Mouse (Mus musculus): ENCODE data around the gene Tmem235. TPM values are rescaled to one million over a fixed set of nuclear protein-coding genes. Genes with fewer than 3 reads are reported as not detected.

Tmem235 gene
- polyA plus RNA-seq, 1 experiment from 2014 or later: not detected

- Histone ChIP-seq H3K27me3 (no peaks in the 10 kb centered on the region), H3K9ac (no peak overlapping the region), H3K36me3 (no peaks in the 10 kb centered on the region), H3K4me2 (no peak overlapping the region), H3K4me3 (no peak overlapping the region), H3K27ac (no peak overlapping the region), H3K9me3 (no peaks in the 10 kb centered on the region), H3K4me1 (peaks cover 51% of the 10 kb centered on the region)
- WGBS: 29% methylated on average over 5 of the region's 5 CpGs
- ATAC-seq (ENCODE audit: borderline replicate concordance, extremely low read depth, low FRiP score, low TSS enrichment): no peak
Observed at GRCm38 (mm10) chr11:117886000-117886399, 25.4 kb downstream of the Tmem235 start.

- no peak for ATAC-seq (ENCODE audit: borderline replicate concordance, extremely low read depth, low FRiP score, low TSS enrichment)
- peaks cover 36% of the 10 kb centered on the region for H3K4me1 ChIP-seq
- no peaks in the 10 kb centered on the region for H3K36me3 ChIP-seq
- WGBS: 28% methylated on average over 20 of the region's 20 CpGs
- no peak overlapping the region for H3K4me3 ChIP-seq
- H3K4me2 ChIP-seq: peak overlapping the region; percentile 55
- H3K27ac ChIP-seq: no peak overlapping the region
- no peak overlapping the region for H3K9ac ChIP-seq
- no peaks in the 10 kb centered on the region for H3K27me3 ChIP-seq
- H3K9me3 ChIP-seq: no peaks in the 10 kb centered on the region
Observed at GRCm38 (mm10) chr11:117888168-117888852, 27.8 kb downstream of the Tmem235 start.

GRCm38 (mm10) chr11:117888853-117889822 lies 28.6 kb downstream of the Tmem235 start:
- H3K9ac ChIP-seq: peak overlapping the region; percentile 37
- H3K4me2 ChIP-seq: peak overlapping the region; percentile 55
- 12% methylated on average over 33 of the region's 33 CpGs for WGBS
- H3K36me3 ChIP-seq: no peaks in the 10 kb centered on the region
- H3K27ac ChIP-seq: 0 out of 2 replicates have a peak overlapping the region, but pooled peaks have one; percentile 16
- no peaks in the 10 kb centered on the region for H3K9me3 ChIP-seq
- no peaks in the 10 kb centered on the region for H3K27me3 ChIP-seq
- peaks cover 36% of the 10 kb centered on the region for H3K4me1 ChIP-seq
- H3K4me3 ChIP-seq: peak overlapping the region; percentile 17
- ATAC-seq (ENCODE audit: borderline replicate concordance, extremely low read depth, low FRiP score, low TSS enrichment): peak; percentile 27; the same call in 1 of the 2 replicates

- H3K4me1 ChIP-seq: peaks cover 36% of the 10 kb centered on the region
- H3K9me3 ChIP-seq: no peaks in the 10 kb centered on the region
- H3K9ac ChIP-seq: peak overlapping the region; percentile 37
- H3K27me3 ChIP-seq: no peaks in the 10 kb centered on the region
- 19% methylated on average over 11 of the region's 11 CpGs for WGBS
- 0 out of 2 replicates have a peak overlapping the region, but pooled peaks have one; percentile 16 for H3K27ac ChIP-seq
- ATAC-seq (ENCODE audit: borderline replicate concordance, extremely low read depth, low FRiP score, low TSS enrichment): 0 out of 2 replicates have a peak, but pooled peaks have one; percentile 20
- peak overlapping the region; percentile 55 for H3K4me2 ChIP-seq
- H3K4me3 ChIP-seq: peak overlapping the region; percentile 17; the same call in 1 of the 2 replicates
- no peaks in the 10 kb centered on the region for H3K36me3 ChIP-seq
Observed at GRCm38 (mm10) chr11:117889887-117890340, 29.4 kb downstream of the Tmem235 start.

GRCm38 (mm10) chr11:117890519-117891282 lies 30.1 kb downstream of the Tmem235 start:
- Histone ChIP-seq H3K27ac (no peak overlapping the region), H3K4me2 (no peak overlapping the region), H3K27me3 (no peaks in the 10 kb centered on the region), H3K36me3 (no peaks in the 10 kb centered on the region), H3K4me1 (peaks cover 36% of the 10 kb centered on the region), H3K9ac (no peak overlapping the region), H3K9me3 (no peaks in the 10 kb centered on the region), H3K4me3 (no peak overlapping the region)
- 26% methylated on average over 13 of the region's 13 CpGs for WGBS
- peak; percentile 36; the same call in 1 of the 2 replicates for ATAC-seq (ENCODE audit: borderline replicate concordance, extremely low read depth, low FRiP score, low TSS enrichment)

GRCm38 (mm10) chr11:117891581-117892175 lies 31.1 kb downstream of the Tmem235 start:
- Histone ChIP-seq H3K4me2 (no peak overlapping the region), H3K9me3 (no peaks in the 10 kb centered on the region), H3K27ac (no peak overlapping the region), H3K9ac (no peak overlapping the region), H3K36me3 (no peaks in the 10 kb centered on the region), H3K4me3 (no peak overlapping the region), H3K27me3 (no peaks in the 10 kb centered on the region), H3K4me1 (peaks cover 32% of the 10 kb centered on the region)
- WGBS: 79% methylated on average over 19 of the region's 19 CpGs
- no peak for ATAC-seq (ENCODE audit: borderline replicate concordance, extremely low read depth, low FRiP score, low TSS enrichment)

GRCm38 (mm10) chr11:117892199-117892598 lies 31.6 kb downstream of the Tmem235 start:
- Histone ChIP-seq H3K27ac (no peak overlapping the region), H3K4me2 (no peak overlapping the region), H3K4me1 (peaks cover 32% of the 10 kb centered on the region), H3K27me3 (no peaks in the 10 kb centered on the region), H3K9ac (no peak overlapping the region), H3K9me3 (no peaks in the 10 kb centered on the region), H3K36me3 (no peaks in the 10 kb centered on the region), H3K4me3 (no peak overlapping the region)
- WGBS: 46% methylated on average over 6 of the region's 6 CpGs
- no peak for ATAC-seq (ENCODE audit: borderline replicate concordance, extremely low read depth, low FRiP score, low TSS enrichment)

- Histone ChIP-seq H3K27me3 (no peaks in the 10 kb centered on the region), H3K4me2 (no peak overlapping the region), H3K27ac (no peak overlapping the region), H3K4me1 (peaks cover 17% of the 10 kb centered on the region), H3K4me3 (no peak overlapping the region), H3K9me3 (no peaks in the 10 kb centered on the region), H3K9ac (no peak overlapping the region), H3K36me3 (no peaks in the 10 kb centered on the region)
- WGBS: 48% methylated on average over 10 of the region's 10 CpGs
- ATAC-seq (ENCODE audit: borderline replicate concordance, extremely low read depth, low FRiP score, low TSS enrichment): no peak
Observed at GRCm38 (mm10) chr11:117894676-117895075, 34.1 kb downstream of the Tmem235 start.

GRCm38 (mm10) chr11:117896533-117896932 lies 36.0 kb downstream of the Tmem235 start:
- Histone ChIP-seq H3K4me3 (no peak overlapping the region), H3K27ac (no peak overlapping the region)
- WGBS: 32% methylated on average over 2 of the region's 2 CpGs

GRCm38 (mm10) chr11:117902282-117902681 lies 41.7 kb downstream of the Tmem235 start:
- Histone ChIP-seq H3K27me3 (no peaks in the 10 kb centered on the region), H3K9ac (no peak overlapping the region), H3K4me1 (no peaks in the 10 kb centered on the region), H3K36me3 (no peaks in the 10 kb centered on the region), H3K9me3 (no peaks in the 10 kb centered on the region), H3K4me2 (no peak overlapping the region), H3K4me3 (no peak overlapping the region), H3K27ac (no peak overlapping the region)
- no peak for ATAC-seq (ENCODE audit: borderline replicate concordance, extremely low read depth, low FRiP score, low TSS enrichment)
- WGBS: 63% methylated on average over 2 of the region's 2 CpGs

More at GRCm38 (mm10) chr11:117896533-117896932, 36.0 kb downstream of the Tmem235 start:
- Histone ChIP-seq H3K4me1 (peaks cover 1% of the 10 kb centered on the region; the same call in 1 of the 2 replicates), H3K4me2 (no peak overlapping the region), H3K27me3 (no peaks in the 10 kb centered on the region), H3K36me3 (no peaks in the 10 kb centered on the region), H3K9me3 (no peaks in the 10 kb centered on the region), H3K9ac (no peak overlapping the region)
- no peak for ATAC-seq (ENCODE audit: borderline replicate concordance, extremely low read depth, low FRiP score, low TSS enrichment)

GRCm38 (mm10) chr11:117904442-117904841 lies 43.9 kb downstream of the Tmem235 start:
- Histone ChIP-seq H3K36me3 (no peaks in the 10 kb centered on the region), H3K9me3 (no peaks in the 10 kb centered on the region), H3K9ac (no peak overlapping the region), H3K4me2 (no peak overlapping the region), H3K27ac (no peak overlapping the region), H3K27me3 (no peaks in the 10 kb centered on the region), H3K4me1 (no peaks in the 10 kb centered on the region), H3K4me3 (no peak overlapping the region)
- no peak for ATAC-seq (ENCODE audit: borderline replicate concordance, extremely low read depth, low FRiP score, low TSS enrichment)
- WGBS: 74% methylated on average over 8 of the region's 8 CpGs
